Mouse (Mus musculus) embryonic facial prominence, embryonic 14.5 days (tissue): Measurements from ENCODE around the gene Olfr370. TPM values are rescaled to one million over a fixed set of nuclear protein-coding genes. Genes with fewer than 3 reads are reported as not detected.

ENCODE experiments used
- ATAC-seq: fragments of 200-750 bp; cut with Nextera tagmentation; 2 replicates; pipeline ENCODE4 v1.8.0; 2017; ENCODE audit warnings: low read depth, moderate number of reproducible peaks, moderate TSS enrichment
- DNase-seq: peaks from one replicate; pipeline ENCODE4 v3.0.0-alpha.2; 2015; ENCODE audit warnings: low spot score
- H3K27ac ChIP-seq: fragments of 300-500 bp; sonication (generic); replicated peaks from 2 replicates; pipeline ENCODE4 v1.5.1; 2014; ENCODE audit warnings: low read depth, mild to moderate bottlenecking, low read length, moderate library complexity
- H3K27me3 ChIP-seq: fragments of 300-500 bp; sonication (generic); replicated peaks from 2 replicates; pipeline ENCODE4 v1.6.1; 2014; ENCODE audit warnings: low read length; ENCODE audit not compliant: control insufficient read depth, insufficient read depth
- H3K36me3 ChIP-seq: fragments of 300-500 bp; sonication (generic); 2 replicates; pipeline ENCODE4 v1.6.1; 2014; ENCODE audit warnings: low read length, mixed read lengths; ENCODE audit not compliant: control insufficient read depth, insufficient read depth
- H3K4me1 ChIP-seq: fragments of 300-500 bp; sonication (generic); 2 replicates; pipeline ENCODE4 v1.6.1; 2014; ENCODE audit warnings: antibody characterized with exemption, low read length; ENCODE audit not compliant: control insufficient read depth, insufficient read depth
- H3K4me2 ChIP-seq: fragments of 300-500 bp; sonication (generic); 2 replicates; pipeline ENCODE4 v1.6.1; 2014; ENCODE audit warnings: low read depth, mild to moderate bottlenecking, low read length, moderate library complexity, mixed read lengths
- H3K4me3 ChIP-seq: fragments of 300-500 bp; sonication (generic); 2 replicates; pipeline ENCODE4 v1.5.1; 2014; ENCODE audit warnings: low read depth, mild to moderate bottlenecking, low read length
- H3K9ac ChIP-seq: fragments of 300-500 bp; sonication (generic); 2 replicates; pipeline ENCODE4 v1.6.1; 2014; ENCODE audit warnings: low read depth, mild to moderate bottlenecking, low read length, moderate library complexity, mixed read lengths
- H3K9me3 ChIP-seq: fragments of 300-500 bp; sonication (generic); 2 replicates; pipeline ENCODE4 v1.6.1; 2016; ENCODE audit warnings: low read length; ENCODE audit not compliant: control insufficient read depth
- WGBS: fragments of 180-500 bp; shearing (Covaris S2); extraction: QIAGEN DNeasy Blood & Tissue Kit; methylation state at CpG from one replicate; pipeline ENCODE4 v1.1.7; 2014; 5-methylcytosine and 5-hydroxymethylcytosine counted together
- polyA plus RNA-seq: library from polyadenylated mRNA; unstranded; fragments of >200 nt; fragmentation: Nextera tagmentation; extraction: Ambion mirVana; gene quantifications from 2 replicates; pipeline ENCODE4 v1.2.1, GENCODE M21; 2014

Gene Olfr370
- polyA plus RNA-seq, 1 experiment from 2014 or later: 0.19 TPM

DNA sequence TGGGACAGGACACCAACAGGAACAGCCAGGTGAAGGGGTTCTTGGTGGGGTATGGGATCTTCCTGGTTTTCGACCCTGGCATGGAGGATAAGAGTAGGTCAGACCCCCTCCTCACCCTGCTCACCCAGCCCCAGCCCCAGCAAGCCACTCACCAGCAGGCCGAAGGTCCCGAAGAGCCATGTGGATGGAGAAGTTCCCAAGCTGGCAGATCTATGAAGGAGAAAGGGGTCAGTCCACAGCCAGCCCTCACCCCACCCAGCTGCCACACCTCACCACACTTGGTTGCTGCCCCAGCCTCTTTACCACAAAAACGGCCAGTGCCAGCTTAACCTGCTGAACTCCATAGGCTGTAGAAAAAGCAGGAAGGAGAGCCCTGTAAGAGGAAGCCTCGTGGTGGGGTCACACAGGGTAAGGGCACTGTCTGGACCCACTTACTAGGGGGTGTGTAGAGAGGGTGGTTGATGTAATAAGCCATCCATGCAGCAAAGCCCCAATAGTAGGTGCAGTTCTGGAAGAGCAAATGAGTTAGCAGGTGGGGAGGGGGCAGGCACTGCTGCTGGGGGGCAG, 36.7 kb downstream of the Olfr370 start:
- H3K36me3 ChIP-seq: peaks cover 49% of the 10 kb centered on the region
- no peak overlapping the region for H3K27ac ChIP-seq
- ATAC-seq (no peak), DNase-seq (no peak)
- no peak overlapping the region for H3K9ac ChIP-seq
- no peaks in the 10 kb centered on the region for H3K9me3 ChIP-seq
- H3K4me3 ChIP-seq: no peak overlapping the region
- H3K27me3 ChIP-seq: no peaks in the 10 kb centered on the region
- H3K4me1 ChIP-seq: peaks cover 15% of the 10 kb centered on the region
- no peak overlapping the region for H3K4me2 ChIP-seq
- WGBS: 91% methylated on average over 5 of the region's 5 CpGs

DNA sequence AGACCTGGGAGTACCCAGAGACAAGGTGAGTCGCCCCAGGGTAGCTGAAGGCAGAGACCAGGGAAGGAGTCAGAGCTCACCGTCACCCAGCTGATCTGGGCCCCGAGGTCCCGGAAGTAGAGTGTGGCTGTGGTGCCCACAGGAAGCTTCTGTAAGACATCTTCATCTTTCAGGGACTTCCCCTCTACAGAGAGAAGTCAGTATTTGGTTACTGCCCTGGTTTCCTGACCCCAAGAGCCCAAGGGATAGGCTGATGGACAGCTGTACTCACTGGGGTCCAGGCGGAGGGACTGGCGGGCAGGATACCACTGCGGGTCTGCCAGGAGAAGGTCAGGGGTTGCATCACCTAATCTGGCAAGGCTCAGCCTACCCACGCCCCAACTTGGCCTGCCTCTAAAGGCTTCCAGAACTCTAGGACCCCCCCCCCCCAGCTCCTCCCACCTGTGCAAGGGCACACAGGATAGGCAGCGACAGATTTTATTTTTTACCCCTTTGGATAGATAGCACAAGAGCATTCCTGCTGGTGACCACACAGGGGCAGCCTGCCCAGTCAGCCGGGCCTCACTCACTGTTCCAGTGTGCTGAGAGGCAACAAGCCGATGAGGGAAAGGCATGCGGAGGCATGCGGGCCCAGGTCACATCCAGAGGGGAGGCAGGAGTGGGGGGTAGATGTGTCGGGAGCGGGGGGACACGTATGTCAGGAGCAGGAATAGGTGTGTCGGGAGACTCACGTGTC, 37.7 kb downstream of the Olfr370 start:
- peaks cover 49% of the 10 kb centered on the region for H3K36me3 ChIP-seq
- H3K27ac ChIP-seq: no peak overlapping the region
- no peaks in the 10 kb centered on the region for H3K27me3 ChIP-seq
- H3K4me3 ChIP-seq: no peak overlapping the region
- no peaks in the 10 kb centered on the region for H3K9me3 ChIP-seq
- ATAC-seq (no peak), DNase-seq (no peak)
- no peak overlapping the region for H3K4me2 ChIP-seq
- no peak overlapping the region for H3K9ac ChIP-seq
- 68% methylated on average over 18 of the region's 18 CpGs for WGBS
- peaks cover 18% of the 10 kb centered on the region for H3K4me1 ChIP-seq

DNA sequence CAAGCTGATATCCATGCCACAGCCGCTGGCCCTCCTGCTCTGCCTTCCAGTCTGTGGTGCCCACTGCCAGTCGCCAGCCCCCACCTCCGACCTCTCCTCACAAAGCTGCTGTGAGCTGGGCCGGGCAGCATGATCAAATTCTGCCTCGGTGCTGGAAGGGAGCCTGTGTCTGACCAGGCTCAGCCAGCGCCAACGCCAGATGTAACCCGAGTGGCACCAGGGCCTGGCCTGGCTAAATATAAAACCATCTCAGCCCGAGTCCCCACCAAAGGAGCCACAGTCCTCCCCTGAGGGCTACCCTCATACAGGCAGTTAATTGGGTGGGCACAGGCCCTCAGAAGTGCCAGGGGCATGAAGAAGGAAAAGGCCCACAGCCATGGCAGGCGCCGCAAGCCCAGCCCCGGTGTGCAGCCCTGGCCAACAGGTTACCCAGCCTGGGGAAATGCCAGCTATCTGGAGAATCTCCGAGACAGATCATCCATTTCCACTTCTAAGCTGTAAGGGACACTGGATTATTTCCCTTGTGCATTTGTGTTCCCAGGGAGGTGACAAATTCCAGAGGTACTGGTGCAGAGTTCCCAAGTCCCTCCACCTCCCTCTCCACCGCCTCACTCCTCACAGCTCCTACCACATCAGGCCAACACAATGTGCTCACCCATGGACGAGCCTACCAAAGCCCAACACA, 39.2 kb downstream of the Olfr370 start:
- 75% methylated on average over 12 of the region's 15 CpGs for WGBS
- no peaks in the 10 kb centered on the region for H3K27me3 ChIP-seq
- no peaks in the 10 kb centered on the region for H3K9me3 ChIP-seq
- no peak for DNase-seq
- peaks cover 25% of the 10 kb centered on the region for H3K4me1 ChIP-seq
- no peak for ATAC-seq
- no peak overlapping the region for H3K4me3 ChIP-seq
- H3K27ac ChIP-seq: peak overlapping the region; percentile 28; the same call in 1 of the 2 replicates
- peaks cover 50% of the 10 kb centered on the region for H3K36me3 ChIP-seq
- H3K4me2 ChIP-seq: no peak overlapping the region
- H3K9ac ChIP-seq: no peak overlapping the region

DNA sequence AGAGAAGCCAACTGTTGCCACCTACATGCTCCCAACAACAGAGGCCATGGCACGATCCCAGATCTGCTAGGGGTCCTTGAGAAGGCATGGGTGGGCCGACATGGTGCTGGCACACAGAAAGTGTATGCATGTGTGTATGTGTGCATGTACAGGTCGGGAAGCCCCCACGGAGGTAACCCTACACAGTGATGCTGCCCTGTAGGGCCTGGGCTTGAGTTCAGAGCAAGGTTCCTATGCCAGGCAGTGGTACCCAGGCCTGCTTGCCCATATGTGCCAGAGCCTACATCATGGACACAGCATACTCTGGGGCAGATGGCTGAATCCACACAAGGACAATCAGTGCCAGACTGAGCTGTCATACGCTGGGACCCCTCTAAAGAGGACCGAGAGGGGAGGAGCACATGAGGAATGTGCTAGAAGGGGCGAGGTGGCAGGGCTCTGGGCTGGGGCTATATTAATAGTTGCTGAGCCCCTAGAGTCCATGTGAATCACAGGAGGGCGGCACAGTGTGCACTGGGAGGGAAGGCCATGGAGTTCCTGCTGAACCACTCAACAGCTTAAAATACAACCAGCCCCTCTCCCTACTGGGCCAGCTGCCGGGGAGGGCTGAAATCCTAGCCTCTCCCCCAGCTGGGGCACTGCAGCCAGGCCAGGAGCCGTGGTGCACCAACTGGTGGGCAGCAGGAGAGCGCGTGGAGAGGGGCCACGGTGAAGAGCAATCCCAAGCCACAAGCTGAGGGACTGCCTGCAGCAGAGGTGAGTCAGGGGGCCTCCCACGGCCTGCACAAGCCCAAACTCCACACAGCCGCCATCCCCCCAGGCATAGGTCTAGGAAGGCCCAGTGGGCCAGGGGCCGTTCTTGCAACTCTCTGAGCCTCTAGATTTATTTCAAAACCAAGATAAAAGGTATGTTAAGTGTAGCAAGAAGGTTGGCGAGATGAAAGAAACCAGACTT, 40.3 kb downstream of the Olfr370 start:
- Histone ChIP-seq H3K36me3 (peaks cover 40% of the 10 kb centered on the region), H3K4me2 (peak overlapping the region; percentile 24; the same call in 1 of the 2 replicates), H3K9ac (peak overlapping the region; percentile 43; the same call in 1 of the 2 replicates), H3K9me3 (no peaks in the 10 kb centered on the region), H3K27me3 (no peaks in the 10 kb centered on the region), H3K27ac (peak overlapping the region; percentile 50), H3K4me3 (no peak overlapping the region), H3K4me1 (peaks cover 25% of the 10 kb centered on the region)
- ATAC-seq: peak; percentile 38
- peak; percentile 58 for DNase-seq
- WGBS: 60% methylated on average over 17 of the region's 17 CpGs

DNA sequence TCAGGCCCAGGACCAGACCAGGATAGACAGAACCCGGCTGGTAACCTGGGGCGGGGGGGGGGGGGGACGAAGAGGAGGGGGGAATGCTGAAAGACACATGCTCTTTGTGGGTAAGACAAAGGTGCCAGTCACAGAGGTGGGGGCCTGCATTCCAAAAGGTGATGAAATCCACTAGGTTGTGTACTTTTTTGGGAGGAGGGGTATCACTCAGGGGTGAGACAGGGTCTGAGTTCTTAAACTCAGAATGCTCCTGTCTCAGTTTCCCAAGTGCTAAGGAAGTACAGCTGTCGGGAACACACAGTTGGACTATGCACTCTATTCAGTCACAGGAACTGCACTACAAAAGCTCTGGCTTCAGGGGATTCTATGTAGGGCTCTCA, 40.9 kb downstream of the Olfr370 start:
- Histone ChIP-seq H3K4me1 (peaks cover 25% of the 10 kb centered on the region), H3K4me2 (peak overlapping the region; percentile 24; the same call in 1 of the 2 replicates)
- peak; percentile 34 for DNase-seq

DNA sequence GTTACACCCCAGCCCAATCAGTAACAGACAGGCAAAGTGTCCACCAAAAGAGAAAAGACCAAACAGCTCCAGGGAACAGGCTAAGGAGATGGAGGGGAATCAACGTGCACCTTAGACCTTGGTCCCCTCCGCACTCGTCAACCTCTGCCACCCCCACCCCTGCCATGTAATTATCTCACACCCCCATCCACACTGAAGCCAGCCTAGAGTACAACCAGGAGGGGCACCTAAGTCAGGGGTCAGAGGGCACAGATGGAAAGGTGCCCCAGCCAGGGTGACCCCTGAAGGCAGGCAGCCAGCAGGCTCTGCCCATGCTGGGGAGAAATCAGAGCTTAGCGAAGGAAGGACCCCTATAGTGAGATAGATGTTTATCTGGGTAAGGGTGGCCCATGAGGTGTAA, 41.3 kb downstream of the Olfr370 start:
- H3K4me3 ChIP-seq: no peak overlapping the region
- WGBS: 46% methylated on average over 4 of the region's 4 CpGs
- H3K9me3 ChIP-seq: no peaks in the 10 kb centered on the region
- DNase-seq: no peak
- H3K27me3 ChIP-seq: no peaks in the 10 kb centered on the region
- H3K27ac ChIP-seq: peak overlapping the region; percentile 50
- ATAC-seq: no peak
- H3K4me2 ChIP-seq: no peak overlapping the region
- H3K9ac ChIP-seq: peak overlapping the region; percentile 27; the same call in 1 of the 2 replicates
- peaks cover 29% of the 10 kb centered on the region for H3K36me3 ChIP-seq
- H3K4me1 ChIP-seq: peaks cover 25% of the 10 kb centered on the region

More for the DNA sequence above, 40.9 kb downstream of the Olfr370 start:
- Histone ChIP-seq H3K27me3 (no peaks in the 10 kb centered on the region), H3K4me3 (no peak overlapping the region), H3K36me3 (peaks cover 33% of the 10 kb centered on the region), H3K27ac (peak overlapping the region; percentile 50), H3K9ac (0 out of 2 replicates have a peak overlapping the region, but pooled peaks have one; percentile 43), H3K9me3 (no peaks in the 10 kb centered on the region)
- 42% methylated on average over 3 of the region's 4 CpGs for WGBS
- no peak for ATAC-seq

DNA sequence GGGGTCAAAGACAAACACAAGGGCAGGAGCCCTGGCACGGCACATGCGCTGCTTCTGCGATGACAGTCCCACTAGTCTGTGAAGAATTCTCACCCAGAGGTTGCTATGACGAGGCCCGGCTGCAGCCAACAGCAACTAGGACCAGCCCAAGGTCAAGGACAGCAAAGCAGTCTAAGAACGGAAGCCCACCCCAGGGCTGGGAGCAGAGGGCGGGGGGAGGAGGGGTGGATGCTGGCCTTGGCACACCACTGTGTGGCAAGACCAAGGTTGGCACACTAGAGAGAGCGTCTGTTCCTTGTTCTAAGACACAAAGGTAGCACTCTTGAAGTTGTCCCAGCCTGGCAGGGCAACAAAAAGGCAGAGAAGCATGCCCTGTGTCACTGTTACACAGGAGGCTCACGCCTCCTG, 41.8 kb downstream of the Olfr370 start:
- H3K4me2 ChIP-seq: no peak overlapping the region
- no peak overlapping the region for H3K4me3 ChIP-seq
- H3K9ac ChIP-seq: 0 out of 2 replicates have a peak overlapping the region, but pooled peaks have one; percentile 27
- peaks cover 25% of the 10 kb centered on the region for H3K36me3 ChIP-seq
- peaks cover 25% of the 10 kb centered on the region for H3K4me1 ChIP-seq
- H3K9me3 ChIP-seq: no peaks in the 10 kb centered on the region
- DNase-seq (no peak), ATAC-seq (no peak)
- WGBS: 53% methylated on average over 9 of the region's 9 CpGs
- peak overlapping the region; percentile 50; the same call in 1 of the 2 replicates for H3K27ac ChIP-seq
- no peaks in the 10 kb centered on the region for H3K27me3 ChIP-seq
